Mouse (Mus musculus) thymus, postnatal 25 days (tissue): ENCODE data around the gene March6.
A peak's percentile ranks its signal among the peaks of the same experiment; 100 is the strongest.

Experiments used
- DNase-seq: peaks from one replicate; pipeline ENCODE4 v3.0.0; 2022

Gene March6

DNA sequence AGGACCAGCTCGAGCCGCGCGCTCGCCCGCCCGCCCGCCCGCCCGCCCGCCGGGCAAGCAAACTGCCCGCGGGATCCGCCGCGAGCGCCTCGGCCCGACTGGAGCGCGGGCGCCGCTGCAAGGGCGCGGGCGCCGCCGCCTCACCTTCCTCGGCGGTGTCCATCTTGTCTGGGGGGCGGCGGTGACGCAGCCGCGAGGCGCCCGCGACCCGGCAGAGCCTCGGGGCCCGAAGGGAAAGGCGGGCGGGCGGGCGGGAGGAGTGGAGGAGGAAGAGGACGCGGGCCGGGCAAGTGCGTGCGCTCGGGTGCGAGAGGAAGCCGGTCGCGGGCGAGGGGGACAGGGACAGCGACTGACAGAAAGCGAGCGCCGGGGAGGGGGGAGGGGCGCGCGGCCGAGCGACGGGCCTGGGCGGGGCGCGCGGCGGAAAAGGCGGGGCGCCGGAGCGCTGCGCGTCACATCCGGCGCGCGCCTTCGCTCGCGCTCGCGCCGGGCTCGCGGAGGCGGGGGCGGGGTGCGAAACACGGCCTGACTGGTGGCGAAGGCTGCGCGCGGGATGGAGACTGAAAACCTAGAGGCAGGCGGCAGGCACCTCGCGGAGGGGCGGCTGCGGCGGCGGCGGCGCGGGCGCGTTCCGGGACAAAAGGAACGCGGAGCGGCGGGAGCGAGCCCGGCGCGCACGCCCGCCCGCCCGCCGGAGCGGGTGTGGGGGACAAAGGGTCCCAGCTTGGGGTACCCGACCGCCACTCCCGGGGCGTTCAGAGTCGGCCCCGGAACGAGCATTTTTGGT is at the start of gene March6:
March6 (minus strand) TSS at position 395 of the 787 bp plus-strand sequence.
- peak; percentile 93 for DNase-seq

GRCm38 (mm10) chr15:31576076-31576475 is 45.2 kb upstream of the March6 start:
- DNase-seq: no peak

- DNase-seq: no peak
Measured at GRCm38 (mm10) chr15:31573692-31574091, 42.8 kb upstream of the March6 start.

GRCm38 (mm10) chr15:31573287-31573686 is 42.4 kb upstream of the March6 start:
- no peak for DNase-seq

DNA sequence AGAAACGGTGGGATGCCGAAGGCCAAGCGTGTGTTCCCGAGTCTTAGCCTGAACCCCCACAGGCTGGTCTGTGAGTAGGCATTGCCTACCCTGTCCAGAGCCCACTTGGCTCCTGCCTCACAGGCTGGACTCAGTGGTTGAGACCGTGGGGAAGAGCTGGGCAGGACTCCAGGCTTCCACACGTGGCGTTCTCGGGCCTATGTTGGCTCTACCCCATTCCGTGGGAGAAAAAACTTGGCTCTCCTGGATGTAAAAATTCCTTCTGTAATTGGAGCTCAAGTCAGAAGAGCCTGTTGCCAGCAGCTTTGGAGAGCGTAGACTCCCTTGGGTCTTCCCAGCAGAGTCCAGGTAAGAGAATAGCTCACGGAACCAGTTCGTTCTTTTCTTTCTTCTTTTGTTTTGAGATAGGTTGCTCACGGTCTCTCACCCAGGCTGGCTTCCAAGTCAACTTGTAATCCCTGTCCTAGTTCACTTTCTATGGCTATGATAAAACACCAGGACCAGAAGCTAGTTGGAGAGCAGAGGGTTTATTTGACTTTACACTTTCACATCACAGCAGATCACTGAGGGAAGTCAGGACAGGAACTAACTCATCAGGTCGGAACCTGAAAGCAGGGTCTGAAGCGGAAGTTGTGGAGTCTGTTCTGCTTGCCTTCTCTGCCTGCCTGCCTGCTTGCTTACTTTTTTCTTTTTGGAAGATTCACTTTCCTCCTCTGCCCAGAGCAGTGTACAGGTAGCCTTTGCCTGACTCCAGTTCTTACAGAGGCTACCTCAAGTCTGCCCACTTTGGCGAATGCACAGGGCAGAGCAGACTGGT is 41.3 kb upstream of the March6 start:
- DNase-seq: no peak

GRCm38 (mm10) chr15:31570959-31571358 is 40.1 kb upstream of the March6 start:
- no peak for DNase-seq

DNA sequence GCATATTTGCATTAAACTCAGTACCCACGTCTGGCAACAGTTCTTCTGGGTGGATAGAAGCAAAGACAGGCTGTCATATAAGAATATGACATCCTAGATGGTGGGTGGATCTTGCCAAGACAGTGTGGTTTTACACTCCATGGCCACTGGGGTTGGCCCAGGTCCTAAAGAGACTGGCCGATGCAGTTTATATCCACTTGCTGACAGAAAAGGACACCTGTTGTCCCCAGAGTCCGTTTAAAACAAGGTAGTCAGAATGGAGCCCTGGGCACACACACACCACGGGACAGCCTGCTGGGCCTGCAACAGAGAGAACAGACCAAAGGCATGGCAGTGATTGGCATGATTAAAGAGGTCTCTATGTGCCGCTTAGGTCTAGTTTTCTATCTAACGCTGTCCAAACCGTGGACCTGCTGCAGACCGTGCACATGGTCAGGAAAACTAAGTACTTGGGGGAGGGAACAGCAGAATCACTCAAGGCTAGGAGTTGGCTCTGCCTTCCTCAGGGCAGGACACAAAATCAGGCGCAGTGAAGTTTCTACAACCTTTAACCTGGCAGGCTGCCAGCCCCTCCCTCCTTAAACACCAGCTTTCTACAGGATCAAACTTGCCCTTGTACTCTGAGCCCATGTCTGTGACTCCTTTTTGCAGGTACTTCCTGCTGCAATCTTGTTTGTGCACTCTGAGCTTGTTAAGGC is 38.6 kb upstream of the March6 start:
- no peak for DNase-seq

DNA sequence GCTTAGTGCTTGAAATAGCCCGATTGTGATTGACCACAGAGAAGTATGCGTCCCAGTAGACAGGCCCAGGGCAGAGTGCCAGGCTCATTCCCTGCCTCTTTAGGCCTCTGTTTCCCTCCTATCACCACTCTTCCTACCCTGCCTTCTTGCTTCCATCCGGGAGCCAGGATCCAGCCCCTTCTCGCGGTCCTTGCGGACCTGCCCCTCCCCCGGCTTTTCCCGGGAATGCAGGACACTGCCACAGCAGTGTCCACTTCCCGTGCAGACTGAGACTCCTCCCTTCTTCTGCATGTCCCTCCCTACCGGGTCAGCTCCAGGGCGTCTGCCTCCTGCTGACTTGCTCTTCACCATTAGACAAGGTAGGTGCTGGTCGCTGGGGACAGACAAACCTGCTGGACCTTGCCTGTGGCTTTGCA is 37.7 kb upstream of the March6 start:
- DNase-seq: no peak

- no peak for DNase-seq
Measured at GRCm38 (mm10) chr15:31567431-31567830, 36.6 kb upstream of the March6 start.

DNA sequence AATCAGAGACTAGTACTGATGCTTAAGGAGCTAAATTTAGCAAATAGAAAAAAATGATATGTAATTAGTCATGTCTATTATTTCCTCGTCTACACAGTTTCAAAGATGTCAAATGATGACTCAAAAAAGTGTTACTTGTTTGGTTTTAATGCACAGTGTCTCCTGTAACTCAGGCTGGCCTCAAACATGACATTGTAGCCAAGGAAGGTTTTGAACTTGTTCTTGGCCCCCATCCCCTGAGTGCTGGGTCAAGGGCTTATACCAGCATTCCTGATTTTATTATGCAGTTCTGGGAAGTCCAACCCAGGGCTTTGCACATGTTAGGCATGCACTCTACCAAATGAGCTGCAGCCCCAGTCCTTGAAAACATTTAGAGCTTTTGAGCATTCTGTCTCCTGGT is 34.9 kb upstream of the March6 start:
- DNase-seq: no peak

DNA sequence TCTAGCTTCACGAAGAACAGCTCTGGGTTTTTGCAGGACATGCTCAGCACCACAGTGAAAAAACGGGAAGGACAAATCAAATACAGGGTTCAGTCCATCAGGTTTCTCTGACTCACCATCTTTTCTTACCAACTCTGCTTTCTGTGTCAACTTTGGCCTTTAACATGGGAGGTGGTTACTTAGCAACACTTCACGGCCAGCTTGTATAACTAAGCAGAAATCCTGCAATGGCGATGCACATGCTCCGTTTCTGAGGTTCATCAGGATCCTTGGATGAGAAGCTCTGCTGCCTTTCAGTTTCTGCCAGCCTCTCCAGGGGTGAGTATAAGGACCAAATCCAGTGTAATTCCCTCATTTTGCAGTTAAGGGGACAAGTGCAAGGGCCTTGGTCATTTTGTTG is 34.3 kb upstream of the March6 start, which contains the start of gene Cmbl:
Cmbl (plus strand) TSS at position 206 of the 400 bp plus-strand sequence.
- no peak for DNase-seq

- no peak for DNase-seq
Measured at GRCm38 (mm10) chr15:31563577-31564546, 33.0 kb upstream of the March6 start.

DNA sequence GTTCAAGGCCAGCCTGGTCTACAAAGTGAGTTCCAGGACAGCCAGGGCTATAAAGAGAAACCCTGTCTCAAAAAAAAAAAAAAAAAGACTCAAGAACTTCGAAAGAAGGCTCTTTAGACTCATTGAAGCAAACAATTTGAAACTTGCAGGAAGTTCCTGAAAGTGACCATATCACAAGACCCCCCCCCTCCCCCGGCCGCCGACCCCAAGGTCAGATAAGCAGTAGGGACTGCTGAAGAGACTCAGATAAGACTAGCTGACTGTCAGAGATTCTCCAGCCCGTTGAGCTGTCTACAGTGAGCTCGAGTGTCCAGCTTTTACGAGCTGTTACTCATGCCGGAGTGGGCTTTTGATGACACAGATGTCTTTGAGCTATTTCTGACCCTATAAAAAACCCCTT is 32.0 kb upstream of the March6 start:
- DNase-seq: no peak

- no peak for DNase-seq
Measured at GRCm38 (mm10) chr15:31561976-31562375, 31.1 kb upstream of the March6 start.

DNA sequence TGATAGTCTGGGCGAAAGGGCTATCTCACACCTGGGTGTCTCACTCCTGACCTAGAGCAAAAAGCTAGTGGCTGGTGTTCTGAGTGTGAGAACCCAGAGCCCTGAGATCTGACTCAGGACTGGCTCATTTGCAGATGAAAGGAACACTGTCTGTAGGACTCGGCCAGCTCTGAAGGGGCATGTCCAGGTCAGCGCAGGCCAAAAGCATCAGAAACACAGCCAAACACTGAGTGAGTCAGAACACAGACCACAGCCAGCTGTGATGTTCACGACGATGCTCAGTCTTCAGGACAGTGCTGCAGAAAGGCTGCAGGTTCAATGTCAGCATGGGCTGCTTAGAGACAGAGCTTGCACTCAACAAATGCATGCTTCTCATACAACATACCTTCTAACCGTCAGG is 30.5 kb upstream of the March6 start:
- no peak for DNase-seq

DNA sequence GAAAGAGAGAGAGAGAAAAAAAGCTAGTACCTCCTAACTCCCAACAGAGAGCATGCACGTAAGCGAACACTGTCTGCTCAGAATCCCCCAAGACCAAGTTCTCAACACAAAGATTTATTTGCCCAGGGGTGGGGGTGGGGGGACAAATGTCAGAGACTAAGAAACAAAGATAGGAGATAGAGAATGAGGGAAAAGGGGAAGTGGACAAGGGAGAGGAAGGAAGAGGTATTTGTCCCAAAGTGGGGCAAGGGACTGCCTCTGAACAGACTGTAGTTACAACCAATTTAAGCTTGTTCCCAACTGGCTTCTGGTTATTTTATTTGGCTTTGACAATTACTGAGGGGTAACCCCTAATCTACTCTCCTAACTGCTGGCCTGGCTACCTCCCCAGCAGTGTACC is 24.0 kb upstream of the March6 start:
- DNase-seq: no peak

GRCm38 (mm10) chr15:31550381-31550780 is 19.5 kb upstream of the March6 start:
- no peak for DNase-seq

DNA sequence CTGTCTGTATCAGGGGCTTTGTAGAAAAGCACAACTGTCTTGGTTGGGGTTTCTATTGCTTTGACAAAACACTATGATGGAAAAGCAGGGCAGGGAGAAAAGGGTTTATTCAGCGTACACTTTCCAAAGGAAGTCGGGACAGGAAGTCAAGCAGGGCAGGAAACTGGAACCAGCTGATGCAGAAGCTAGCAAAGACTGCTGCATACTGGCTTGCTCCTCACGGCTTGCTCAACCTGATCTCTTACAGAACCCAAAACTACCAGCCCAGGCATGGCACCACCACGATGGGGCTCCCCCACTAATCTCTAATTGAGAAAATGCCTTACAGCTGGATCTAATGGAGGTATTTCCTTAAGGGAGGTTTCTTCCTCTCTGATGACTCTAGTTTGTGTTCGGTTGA is 16.6 kb upstream of the March6 start:
- no peak for DNase-seq

DNA sequence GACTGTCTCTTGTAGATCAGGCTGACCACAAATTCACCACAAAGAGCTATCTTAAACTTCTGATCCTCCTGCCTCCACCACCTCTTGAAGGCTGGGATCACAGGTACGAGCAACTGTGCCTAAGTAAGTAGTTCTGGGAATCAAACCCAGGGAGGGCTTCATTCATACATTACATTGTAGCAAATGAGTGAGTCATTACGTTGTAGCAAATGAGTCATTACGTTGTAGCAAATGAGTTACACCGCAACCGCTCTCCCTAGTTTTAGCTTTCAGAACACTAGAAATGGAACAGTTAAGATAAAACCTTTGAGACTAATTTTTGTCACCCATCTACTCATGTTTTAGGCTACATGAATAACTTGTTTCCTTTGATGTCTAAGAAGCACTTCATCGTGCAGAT is 15.4 kb upstream of the March6 start:
- no peak for DNase-seq

GRCm38 (mm10) chr15:31545058-31545457 is 14.2 kb upstream of the March6 start:
- DNase-seq: no peak

DNA sequence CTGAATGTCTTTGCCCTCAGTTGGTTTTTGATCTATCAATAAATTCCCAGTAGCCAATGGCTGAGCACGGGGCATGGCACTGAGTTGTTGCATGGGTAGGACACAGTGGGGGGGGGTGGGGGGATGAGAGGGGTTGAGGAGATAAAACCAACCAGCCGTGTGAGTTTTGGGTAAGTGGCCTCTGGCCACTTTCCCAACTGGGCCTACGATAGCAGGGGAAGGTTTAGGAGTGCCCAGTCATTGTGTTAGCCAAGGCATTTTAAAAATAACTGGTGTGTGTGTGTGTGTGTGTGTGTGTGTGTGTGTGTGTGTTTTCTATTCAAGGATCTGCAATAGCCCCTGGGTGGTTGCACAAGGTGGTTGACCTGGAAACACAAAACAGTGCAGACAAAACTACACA is 12.4 kb upstream of the March6 start:
- DNase-seq: no peak
